Mouse (Mus musculus) hindbrain, embryonic 14.5 days (tissue): ENCODE measurements around the gene Zbtb46. TPM values are rescaled to one million over a fixed set of nuclear protein-coding genes. Genes with fewer than 3 reads are reported as not detected.

Experiments
- ATAC-seq: fragments of 200-750 bp; cut with Nextera tagmentation; 2 replicates; pipeline ENCODE4 v1.8.0; 2017; ENCODE audit warnings: moderate number of reproducible peaks, mild to moderate bottlenecking, moderate TSS enrichment, moderate library complexity; ENCODE audit not compliant: low FRiP score
- DNase-seq: peaks from one replicate; pipeline ENCODE4 v3.0.0-alpha.2; 2015; ENCODE audit warnings: low spot score
- H3K27ac ChIP-seq: fragments of 300-500 bp; sonication (generic); 2 replicates; pipeline ENCODE4 v1.5.1; 2014; ENCODE audit warnings: mild to moderate bottlenecking, moderate library complexity
- H3K27me3 ChIP-seq: fragments of 300-500 bp; sonication (generic); 2 replicates; pipeline ENCODE4 v1.6.1; 2014; ENCODE audit warnings: mild to moderate bottlenecking, low read length, mixed read lengths; ENCODE audit not compliant: control insufficient read depth, insufficient read depth
- H3K36me3 ChIP-seq: fragments of 300-500 bp; sonication (generic); replicated peaks from 2 replicates; pipeline ENCODE4 v1.6.1; 2014; ENCODE audit not compliant: control insufficient read depth, insufficient read depth
- H3K4me1 ChIP-seq: fragments of 300-500 bp; sonication (generic); replicated peaks from 2 replicates; pipeline ENCODE4 v1.6.1; 2014; ENCODE audit warnings: antibody characterized with exemption, low read length, mixed read lengths; ENCODE audit not compliant: control insufficient read depth, insufficient read depth
- H3K4me2 ChIP-seq: fragments of 300-500 bp; sonication (generic); replicated peaks from 2 replicates; pipeline ENCODE4 v1.6.1; 2014; ENCODE audit warnings: mild to moderate bottlenecking, moderate library complexity
- H3K4me3 ChIP-seq: fragments of 300-500 bp; sonication (generic); replicated peaks from 2 replicates; pipeline ENCODE4 v1.5.1; 2014; ENCODE audit warnings: mild to moderate bottlenecking, low read length
- H3K9ac ChIP-seq: fragments of 300-500 bp; sonication (generic); 2 replicates; pipeline ENCODE4 v1.6.1; 2014
- H3K9me3 ChIP-seq: fragments of 300-500 bp; sonication (generic); 2 replicates; pipeline ENCODE4 v1.6.1; 2016; ENCODE audit warnings: low read length; ENCODE audit not compliant: control insufficient read depth
- WGBS: fragments of 180-500 bp; shearing (Covaris S2); extraction: QIAGEN DNeasy Blood & Tissue Kit; methylation state at CpG from one replicate; pipeline ENCODE4 v1.1.7; 2014; 5-methylcytosine and 5-hydroxymethylcytosine counted together
- polyA plus RNA-seq: library from polyadenylated mRNA; unstranded; fragments of >200 nt; fragmentation: Nextera tagmentation; extraction: Ambion mirVana; gene quantifications from 2 replicates; pipeline ENCODE4 v1.2.1, GENCODE M21; 2014

The Zbtb46 gene
- polyA plus RNA-seq, 1 experiment from 2014 or later, result 19.2 TPM

GRCm38 (mm10) chr2:181392600-181393213 lies 66.5 kb downstream of the Zbtb46 start:
- ATAC-seq (peak; percentile 79; the same call in 1 of the 2 replicates), DNase-seq (peak; percentile 93)
- Histone ChIP-seq H3K27me3 (no peaks in the 10 kb centered on the region), H3K9ac (no peak overlapping the region), H3K9me3 (no peaks in the 10 kb centered on the region), H3K4me1 (no peaks in the 10 kb centered on the region), H3K36me3 (peaks cover 35% of the 10 kb centered on the region), H3K4me2 (no peak overlapping the region), H3K27ac (no peak overlapping the region), H3K4me3 (no peak overlapping the region)
- WGBS, result 43% methylated on average over 4 of the region's 4 CpGs

- Histone ChIP-seq H3K9ac (no peak overlapping the region), H3K27me3 (no peaks in the 10 kb centered on the region), H3K4me1 (no peaks in the 10 kb centered on the region), H3K4me3 (no peak overlapping the region), H3K36me3 (peaks cover 46% of the 10 kb centered on the region), H3K27ac (no peak overlapping the region), H3K9me3 (no peaks in the 10 kb centered on the region), H3K4me2 (no peak overlapping the region)
- 75% methylated on average over 2 of the region's 2 CpGs for WGBS
- ATAC-seq, result no peak
- DNase-seq, result no peak
Observed at GRCm38 (mm10) chr2:181391541-181391940, 67.7 kb downstream of the Zbtb46 start.

GRCm38 (mm10) chr2:181391022-181391421 lies 68.2 kb downstream of the Zbtb46 start:
- no peaks in the 10 kb centered on the region for H3K27me3 ChIP-seq
- no peak overlapping the region for H3K9ac ChIP-seq
- DNase-seq (no peak), ATAC-seq (no peak)
- H3K4me2 ChIP-seq, result no peak overlapping the region
- H3K4me3 ChIP-seq, result no peak overlapping the region
- H3K36me3 ChIP-seq, result peaks cover 51% of the 10 kb centered on the region
- 92% methylated on average over 15 of the region's 15 CpGs for WGBS
- no peaks in the 10 kb centered on the region for H3K4me1 ChIP-seq
- no peaks in the 10 kb centered on the region for H3K9me3 ChIP-seq
- no peak overlapping the region for H3K27ac ChIP-seq

- H3K4me3 ChIP-seq, result no peak overlapping the region
- H3K9ac ChIP-seq, result no peak overlapping the region
- peaks cover 58% of the 10 kb centered on the region for H3K36me3 ChIP-seq
- no peaks in the 10 kb centered on the region for H3K27me3 ChIP-seq
- no peak overlapping the region for H3K4me2 ChIP-seq
- H3K27ac ChIP-seq, result no peak overlapping the region
- no peak for DNase-seq
- ATAC-seq, result no peak; the same call in 1 of the 2 replicates
- no peaks in the 10 kb centered on the region for H3K9me3 ChIP-seq
- no peaks in the 10 kb centered on the region for H3K4me1 ChIP-seq
- 81% methylated on average over 4 of the region's 4 CpGs for WGBS
Observed at GRCm38 (mm10) chr2:181390136-181390870, 68.9 kb downstream of the Zbtb46 start.

- H3K9ac ChIP-seq, result no peak overlapping the region
- peaks cover 77% of the 10 kb centered on the region for H3K36me3 ChIP-seq
- DNase-seq (no peak), ATAC-seq (no peak)
- no peaks in the 10 kb centered on the region for H3K27me3 ChIP-seq
- no peak overlapping the region for H3K27ac ChIP-seq
- WGBS, result 77% methylated on average over 3 of the region's 4 CpGs
- H3K4me3 ChIP-seq, result no peak overlapping the region
- no peaks in the 10 kb centered on the region for H3K9me3 ChIP-seq
- no peaks in the 10 kb centered on the region for H3K4me1 ChIP-seq
- H3K4me2 ChIP-seq, result no peak overlapping the region
Observed at GRCm38 (mm10) chr2:181386663-181387210, 72.5 kb downstream of the Zbtb46 start.

GRCm38 (mm10) chr2:181385885-181386284 lies 73.3 kb downstream of the Zbtb46 start:
- H3K9me3 ChIP-seq, result no peaks in the 10 kb centered on the region
- H3K4me1 ChIP-seq, result no peaks in the 10 kb centered on the region
- DNase-seq (no peak), ATAC-seq (no peak)
- H3K9ac ChIP-seq, result no peak overlapping the region
- no peak overlapping the region for H3K4me3 ChIP-seq
- H3K4me2 ChIP-seq, result no peak overlapping the region
- H3K27ac ChIP-seq, result no peak overlapping the region
- H3K27me3 ChIP-seq, result no peaks in the 10 kb centered on the region
- H3K36me3 ChIP-seq, result peaks cover 77% of the 10 kb centered on the region
- 88% methylated on average over 3 of the region's 3 CpGs for WGBS

GRCm38 (mm10) chr2:181384919-181385391 lies 74.3 kb downstream of the Zbtb46 start:
- WGBS, result 80% methylated on average over 4 of the region's 4 CpGs
- no peak overlapping the region for H3K9ac ChIP-seq
- H3K4me1 ChIP-seq, result no peaks in the 10 kb centered on the region
- ATAC-seq, result peak; percentile 58; the same call in 1 of the 2 replicates
- H3K4me2 ChIP-seq, result no peak overlapping the region
- H3K4me3 ChIP-seq, result no peak overlapping the region
- no peak overlapping the region; the same call in 1 of the 2 replicates for H3K27ac ChIP-seq
- no peaks in the 10 kb centered on the region for H3K9me3 ChIP-seq
- H3K36me3 ChIP-seq, result peaks cover 77% of the 10 kb centered on the region
- no peak for DNase-seq
- no peaks in the 10 kb centered on the region for H3K27me3 ChIP-seq

- peak; percentile 4; the same call in 1 of the 2 replicates for ATAC-seq
- peaks cover 77% of the 10 kb centered on the region for H3K36me3 ChIP-seq
- H3K4me1 ChIP-seq, result no peaks in the 10 kb centered on the region
- no peak for DNase-seq
- no peak overlapping the region for H3K4me2 ChIP-seq
- H3K4me3 ChIP-seq, result no peak overlapping the region
- H3K9me3 ChIP-seq, result no peaks in the 10 kb centered on the region
- no peak overlapping the region for H3K27ac ChIP-seq
- H3K27me3 ChIP-seq, result no peaks in the 10 kb centered on the region
- no peak overlapping the region for H3K9ac ChIP-seq
- whole genome bisulfite sequencing, result 90% methylated on average over 7 of the region's 7 CpGs
Observed at GRCm38 (mm10) chr2:181384463-181384862, 74.8 kb downstream of the Zbtb46 start.

- DNase-seq, result no peak
- ATAC-seq, result no peak
- Histone ChIP-seq H3K36me3 (peaks cover 78% of the 10 kb centered on the region), H3K27me3 (no peaks in the 10 kb centered on the region), H3K9me3 (no peaks in the 10 kb centered on the region), H3K9ac (no peak overlapping the region), H3K4me3 (no peak overlapping the region), H3K4me1 (no peaks in the 10 kb centered on the region), H3K4me2 (no peak overlapping the region), H3K27ac (no peak overlapping the region)
- 90% methylated on average over 6 of the region's 6 CpGs for WGBS
Observed at GRCm38 (mm10) chr2:181381631-181382306, 77.5 kb downstream of the Zbtb46 start.
